Mouse (Mus musculus) lung, adult 18-20 months (tissue): ENCODE measurements around the gene Bace2.

Experiments used
- DNase-seq, 2 experiments: peaks; one replicate each; pipeline ENCODE4 v3.0.0; 2022; ENCODE audit warnings: mixed read lengths in 2 of 2

The Bace2 gene

DNA sequence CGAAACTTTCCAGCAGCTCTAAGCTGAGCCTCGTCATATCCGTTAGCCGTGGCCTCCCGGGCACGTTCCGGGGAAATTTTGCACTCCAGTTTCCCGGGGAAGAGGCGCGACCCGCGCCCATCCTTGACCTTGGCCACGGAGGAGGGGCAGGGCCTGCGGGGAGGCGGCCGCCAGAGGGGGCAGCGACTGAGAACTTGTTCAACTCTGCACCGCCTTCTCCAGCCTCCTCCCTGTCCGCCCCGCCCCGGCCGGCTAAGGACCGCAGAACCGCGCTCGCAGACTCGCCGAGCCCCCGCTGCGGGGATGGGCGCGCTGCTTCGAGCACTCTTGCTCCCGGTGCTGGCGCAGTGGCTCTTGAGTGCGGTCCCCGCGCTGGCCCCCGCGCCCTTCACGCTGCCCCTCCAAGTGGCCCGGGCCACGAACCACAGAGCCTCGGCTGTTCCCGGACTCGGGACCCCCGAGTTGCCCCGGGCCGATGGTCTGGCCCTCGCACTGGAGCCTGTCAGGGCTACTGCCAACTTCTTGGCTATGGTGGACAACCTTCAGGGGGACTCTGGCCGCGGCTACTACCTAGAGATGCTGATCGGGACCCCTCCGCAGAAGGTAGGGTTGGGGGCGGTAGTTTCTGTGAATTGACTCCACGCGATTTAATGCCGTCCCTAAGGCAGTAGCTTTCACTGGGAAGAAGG lies at the start of gene Bace2:
TSS of gene Bace2 (plus strand) at position 244 of the 689 bp plus-strand sequence.
- peak; percentile 75 to 80 for DNase-seq

DNA sequence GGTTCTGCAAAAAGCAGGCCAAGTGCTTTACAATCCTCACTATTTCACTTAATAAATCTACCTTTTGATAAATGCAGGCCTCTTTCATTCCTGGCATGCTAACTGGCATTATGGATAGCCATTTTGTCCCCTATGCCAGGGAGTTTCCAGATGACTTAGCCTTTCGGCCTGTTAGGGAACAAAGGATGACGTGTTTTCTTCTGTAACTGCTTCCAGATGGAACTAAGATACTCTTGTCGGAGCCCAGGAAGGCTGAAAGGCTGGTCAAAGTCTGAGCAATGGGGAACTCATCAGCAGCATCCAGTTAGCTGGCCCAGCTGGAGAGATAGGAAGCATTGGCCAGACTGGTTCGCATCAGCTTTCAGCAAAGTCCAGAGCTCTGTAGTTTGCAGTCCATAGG lies 48.9 kb upstream of the Bace2 start:
- no peak for DNase-seq

DNA sequence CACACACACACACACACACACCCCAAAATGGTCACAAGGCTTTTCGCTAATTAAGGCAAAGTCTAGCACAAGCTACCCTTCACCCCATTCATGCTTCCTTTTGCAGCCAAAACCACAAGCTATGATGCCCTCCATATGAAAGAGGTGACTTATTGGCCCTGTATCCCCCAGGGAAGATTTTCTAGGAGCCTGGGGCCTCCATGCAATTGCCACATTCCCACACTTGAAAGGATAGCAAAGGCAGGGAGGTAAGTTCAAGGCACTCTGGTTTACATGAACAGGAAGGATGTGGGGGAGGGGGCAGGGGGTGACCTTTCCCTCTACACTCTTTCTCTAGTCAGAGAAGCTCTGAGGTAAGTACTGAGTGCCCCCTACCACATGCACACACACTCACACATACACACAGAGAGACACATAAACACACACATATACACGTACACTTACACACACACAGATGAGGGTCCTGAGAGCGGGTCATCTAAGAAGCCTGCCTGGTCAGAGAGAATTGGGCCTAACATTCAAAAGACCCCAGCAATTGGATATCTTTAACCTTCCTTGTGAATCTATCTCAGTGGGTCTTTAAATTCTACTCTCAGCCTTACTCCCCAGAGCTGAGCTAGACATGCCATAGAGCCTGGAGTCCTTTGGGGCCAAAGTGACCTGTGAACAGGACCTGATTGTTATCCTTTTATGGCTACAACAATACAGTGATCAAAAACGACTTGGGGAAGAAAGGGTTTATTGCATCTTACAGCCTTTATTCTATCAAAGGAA lies 46.6 kb upstream of the Bace2 start:
- DNase-seq = no peak

DNA sequence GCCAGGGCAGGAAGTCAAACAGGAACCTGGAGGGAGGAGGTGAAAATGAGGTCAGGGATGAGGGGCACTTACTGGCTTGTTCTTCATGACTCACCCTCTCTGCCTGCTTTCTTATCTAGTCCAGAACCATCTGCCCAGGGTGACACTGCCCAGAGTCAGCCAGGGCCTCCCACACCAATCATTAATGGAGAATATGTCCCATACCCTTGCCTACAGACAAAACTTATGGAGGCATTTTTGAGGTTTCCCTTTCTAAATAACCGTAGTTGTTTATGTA lies 46.0 kb upstream of the Bace2 start:
- no peak for DNase-seq

DNA sequence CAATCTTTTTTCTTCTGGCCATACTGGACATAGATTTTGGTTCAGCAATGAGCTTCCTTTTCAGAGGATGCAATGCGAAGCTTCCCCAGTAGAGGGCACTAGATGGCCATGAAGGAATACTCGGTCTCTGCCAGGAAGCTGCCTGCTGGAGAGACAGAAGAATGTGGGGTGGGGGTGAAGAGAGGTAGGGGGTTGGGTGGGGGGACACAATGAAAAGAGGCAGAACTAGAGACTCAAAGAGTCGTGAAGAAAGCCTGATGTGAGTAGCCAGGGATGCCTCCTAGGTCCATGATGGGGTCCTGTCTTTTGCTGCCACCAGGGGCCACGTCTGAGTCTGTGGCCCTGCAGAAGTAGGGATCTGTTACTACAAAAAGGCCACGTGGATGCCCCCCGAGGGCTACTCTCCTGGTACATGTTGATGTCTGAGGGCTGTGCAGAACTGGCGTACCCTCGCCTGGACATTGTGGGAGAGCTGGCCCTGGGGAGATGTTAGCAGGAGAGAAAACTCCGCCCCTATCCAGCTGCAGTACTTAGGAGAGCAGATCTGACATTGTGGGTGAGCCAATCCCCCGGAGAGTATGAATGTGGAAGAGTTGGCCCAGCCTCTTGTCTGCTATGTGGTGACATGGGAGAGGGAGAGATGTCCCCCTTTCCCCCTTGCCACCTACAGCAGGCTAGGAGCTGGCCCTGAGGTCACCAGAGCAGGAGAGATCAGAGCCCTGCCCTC lies 43.4 kb upstream of the Bace2 start:
- DNase-seq = peak; percentile 41 to 58

DNA sequence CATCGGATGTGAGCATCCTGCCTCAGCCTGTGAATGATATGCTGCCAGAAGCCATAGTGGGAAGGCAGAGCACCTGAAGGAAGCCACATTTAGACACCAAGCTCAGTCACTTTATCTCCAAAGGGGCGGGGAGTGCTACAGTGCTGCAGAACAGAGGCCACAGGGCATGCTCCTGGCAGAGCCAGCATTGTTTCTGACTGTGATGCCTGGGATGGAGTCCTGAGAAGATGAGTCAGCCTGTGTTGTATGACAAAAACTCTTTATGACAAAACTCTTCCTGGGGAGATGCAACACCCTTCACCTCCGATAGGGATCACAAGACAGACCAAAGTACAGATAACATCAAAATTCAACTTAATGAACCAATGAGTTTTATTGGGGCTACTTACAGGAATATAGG lies 35.0 kb upstream of the Bace2 start:
- no peak for DNase-seq

DNA sequence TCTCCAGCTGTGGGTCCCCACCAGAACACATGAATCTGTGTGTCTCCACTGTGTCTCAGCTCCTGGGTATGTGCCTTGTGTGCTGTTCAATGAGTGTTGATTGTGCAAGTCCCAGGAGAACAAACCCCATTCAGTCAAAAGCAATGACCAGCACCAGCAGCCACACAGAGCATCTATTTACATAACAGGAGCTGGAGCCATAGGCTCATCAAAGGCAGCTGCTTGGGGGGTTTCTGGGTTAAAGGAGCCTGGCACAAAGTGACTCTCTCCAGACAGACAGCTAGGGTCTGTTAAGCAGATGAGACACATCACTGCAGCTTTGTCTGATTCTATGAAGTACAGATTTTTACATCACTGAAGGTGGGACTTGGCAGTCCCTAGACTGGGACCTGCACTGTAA lies 33.9 kb upstream of the Bace2 start:
- DNase-seq = no peak

DNA sequence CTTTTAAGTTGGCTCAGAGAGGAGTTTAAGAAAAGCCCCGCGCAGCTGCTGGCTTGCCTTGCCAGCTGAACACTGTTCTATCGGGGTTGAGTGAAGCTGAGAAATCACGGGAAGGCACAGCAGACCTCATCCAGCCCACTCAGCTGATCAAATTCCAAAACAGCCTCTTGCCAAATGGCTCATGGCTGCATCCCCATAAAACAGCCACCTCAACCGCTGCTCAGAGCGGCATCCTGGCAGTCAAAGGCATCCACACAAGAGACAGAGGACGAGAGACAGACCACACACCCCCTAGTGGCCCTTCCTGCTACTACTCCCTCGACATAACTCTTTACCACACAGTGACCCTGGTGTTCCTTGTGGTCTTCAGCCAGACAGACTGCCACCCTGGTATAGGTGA lies 30.6 kb upstream of the Bace2 start:
- DNase-seq = no peak

DNA sequence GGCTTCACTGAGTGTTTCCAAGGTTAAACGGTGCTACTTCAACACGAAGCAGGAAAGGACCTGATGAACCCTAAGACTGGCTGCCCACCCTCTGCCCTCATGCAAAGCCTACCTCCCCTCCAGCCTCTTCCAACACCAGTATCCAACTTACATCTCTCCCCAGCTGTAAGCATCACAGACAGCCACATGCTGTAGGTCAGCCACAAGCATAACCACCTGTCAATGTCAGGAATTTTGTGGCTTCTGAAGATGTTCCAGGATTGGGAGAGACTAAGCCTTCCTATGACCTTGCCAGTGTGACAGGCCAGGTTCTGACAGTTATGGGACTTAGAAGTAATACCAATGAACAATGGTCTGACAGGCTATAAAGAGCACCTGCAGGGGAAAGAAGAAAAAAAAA lies 27.9 kb upstream of the Bace2 start:
- no peak for DNase-seq

DNA sequence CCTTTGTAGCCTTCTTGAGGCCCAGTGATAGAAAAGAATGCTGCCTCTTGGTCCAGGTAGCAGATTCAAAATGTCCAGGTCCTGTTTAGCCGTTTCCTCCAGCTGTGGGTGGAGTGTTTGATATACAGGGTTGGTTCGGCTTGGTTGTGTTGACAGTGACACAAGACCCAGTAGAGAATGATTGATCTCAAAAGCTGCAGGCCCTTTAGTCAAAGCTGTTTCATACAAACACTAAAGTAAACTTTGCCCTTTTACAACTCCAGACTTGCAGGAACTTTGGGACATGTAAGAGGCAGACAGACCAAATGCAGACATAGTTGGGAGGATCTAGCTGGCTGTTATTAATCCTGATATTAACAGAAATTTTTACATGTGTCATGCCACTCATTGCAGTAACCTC lies 3.5 kb upstream of the Bace2 start:
- no peak for DNase-seq

DNA sequence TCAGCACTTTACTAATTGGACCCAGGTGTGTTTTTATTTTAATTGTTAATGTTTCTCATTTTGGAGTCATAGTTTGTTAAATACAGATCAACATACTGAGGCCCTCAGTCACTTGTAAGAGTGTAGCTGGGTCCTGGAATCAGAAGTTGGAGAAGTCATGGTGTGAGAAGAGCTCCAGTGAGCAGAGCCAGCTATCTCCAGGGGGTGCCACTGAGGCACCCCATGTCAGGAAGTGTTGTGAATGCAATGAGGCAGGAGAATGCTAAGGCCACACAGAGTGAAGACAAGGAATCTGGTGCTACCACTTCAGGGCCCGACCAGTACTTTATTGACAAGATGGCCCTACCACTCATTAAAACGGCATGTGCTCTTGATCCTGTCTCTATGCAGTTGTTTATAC lies 1.9 kb upstream of the Bace2 start:
- DNase-seq = no peak

DNA sequence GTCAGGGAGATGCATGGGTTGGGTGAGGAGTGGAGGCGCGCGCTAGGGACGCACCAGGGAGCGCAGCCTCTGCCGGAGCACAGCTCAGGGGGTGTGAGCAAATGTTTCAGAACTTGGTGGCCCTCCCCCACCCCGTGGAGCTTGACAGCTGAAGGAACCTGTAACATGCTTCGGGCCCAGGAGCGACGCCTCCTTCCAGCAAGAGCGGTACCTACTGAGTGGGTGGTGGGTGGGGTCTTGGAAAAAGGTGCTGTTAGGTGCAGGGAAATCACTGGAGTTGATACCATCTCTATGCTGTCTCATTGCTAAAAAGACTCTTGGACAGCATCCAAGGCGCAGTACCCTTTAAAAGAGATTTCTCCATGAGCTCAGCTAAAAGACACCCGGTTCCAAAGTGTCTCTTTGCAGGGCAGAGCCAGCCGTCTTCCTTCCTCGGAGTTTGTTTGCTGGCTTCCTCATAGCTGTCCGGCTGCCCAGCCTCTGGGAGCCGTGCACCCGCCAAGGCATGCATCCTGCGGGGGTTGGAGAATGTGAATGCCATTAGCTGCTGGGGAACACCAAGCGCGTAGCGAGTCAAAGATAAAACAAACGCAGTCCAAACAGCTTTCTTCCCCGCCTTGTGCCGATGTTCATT lies 763 bp downstream of the Bace2 start:
- DNase-seq = peak; percentile 31 to 53

DNA sequence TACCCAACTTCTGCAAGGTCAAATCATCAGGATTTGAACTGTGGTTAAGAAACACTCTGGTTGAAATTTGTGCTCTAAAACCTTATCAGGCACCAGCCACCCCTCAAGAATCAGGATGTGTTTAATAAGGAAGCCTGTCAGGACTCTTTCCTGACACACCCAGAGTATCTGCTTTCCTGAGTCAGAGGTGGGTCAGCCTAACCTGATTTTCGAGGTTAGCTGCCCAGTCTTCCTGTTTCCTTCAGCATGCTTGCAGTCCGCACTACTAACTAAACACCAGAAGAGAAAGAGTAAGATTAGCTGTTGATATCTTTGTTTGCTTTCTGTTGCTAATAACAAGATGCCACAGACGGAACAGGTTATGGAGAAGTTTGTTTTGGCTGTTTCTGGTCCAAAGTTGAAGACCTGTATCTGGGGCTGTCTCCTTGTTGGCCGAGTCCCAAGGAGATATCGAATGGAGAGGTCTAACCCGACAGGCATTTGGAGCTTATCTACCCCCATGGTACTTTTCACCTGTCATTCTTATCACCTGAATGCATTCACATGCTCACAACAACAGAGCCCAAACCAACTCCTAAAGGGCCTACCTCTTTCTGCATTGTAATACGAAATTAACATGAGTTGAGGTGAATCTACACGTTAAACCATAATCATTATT lies 5.8 kb downstream of the Bace2 start:
- DNase-seq = peak in 1 of 2 experiments; percentile 45

DNA sequence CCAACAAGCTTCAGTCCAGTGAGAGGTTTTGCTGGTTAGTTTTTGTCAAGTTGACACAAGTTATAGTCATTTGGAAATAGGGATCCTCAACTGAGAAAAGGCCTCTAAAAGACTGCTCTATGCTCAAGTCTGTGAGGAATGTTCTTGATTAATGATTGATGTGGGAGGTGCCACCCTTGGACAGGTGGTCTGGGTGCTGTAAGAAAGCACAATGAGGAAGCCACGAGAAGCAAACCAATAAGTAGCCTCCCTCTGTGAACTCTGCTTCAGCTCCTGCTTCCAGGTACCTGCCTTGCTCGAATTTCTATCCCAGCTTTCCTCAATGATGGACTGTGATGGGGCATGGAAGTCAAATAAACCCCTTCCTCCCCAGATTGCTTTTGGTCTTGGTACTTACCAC lies 9.6 kb downstream of the Bace2 start:
- DNase-seq = no peak

DNA sequence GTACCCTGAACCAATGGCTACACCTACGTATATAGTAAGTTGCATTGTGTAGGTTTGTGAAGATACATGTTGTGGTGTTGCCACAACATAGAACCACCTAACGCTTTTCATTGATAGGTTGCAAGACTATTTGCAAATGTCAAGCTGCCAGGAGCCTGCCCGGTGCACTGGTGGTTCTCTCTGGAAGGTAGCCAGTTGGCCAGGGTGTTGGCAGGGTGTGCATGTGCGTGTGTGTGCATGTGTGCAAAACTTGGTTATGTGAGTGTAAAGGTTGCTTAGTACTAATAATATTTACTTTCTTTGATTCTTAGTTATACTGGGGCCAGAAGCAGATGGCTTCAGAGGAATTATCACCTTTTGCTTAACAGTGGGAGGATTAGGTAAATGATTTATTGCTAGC lies 13.7 kb downstream of the Bace2 start:
- peak; percentile 13 to 43 for DNase-seq

DNA sequence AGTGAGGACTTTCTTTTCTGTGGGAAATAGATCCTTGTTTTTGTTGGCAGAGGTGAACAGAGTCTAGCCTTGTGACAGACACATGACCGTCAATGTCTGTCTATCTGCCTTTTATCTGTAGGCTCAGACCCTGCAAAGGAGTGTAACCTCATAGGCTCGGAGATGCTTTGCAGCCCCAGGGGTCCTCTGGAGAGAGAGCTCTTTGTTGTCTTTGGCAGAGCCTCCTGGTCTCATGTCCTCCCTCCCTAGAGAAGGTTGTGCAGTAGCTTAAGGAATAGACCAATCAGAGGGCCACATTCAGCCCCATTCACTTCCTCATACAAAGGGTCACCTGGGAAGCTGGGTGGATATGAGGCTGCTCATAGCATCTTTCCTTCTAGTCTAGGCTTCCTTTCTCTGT lies 31.4 kb downstream of the Bace2 start:
- DNase-seq = no peak

DNA sequence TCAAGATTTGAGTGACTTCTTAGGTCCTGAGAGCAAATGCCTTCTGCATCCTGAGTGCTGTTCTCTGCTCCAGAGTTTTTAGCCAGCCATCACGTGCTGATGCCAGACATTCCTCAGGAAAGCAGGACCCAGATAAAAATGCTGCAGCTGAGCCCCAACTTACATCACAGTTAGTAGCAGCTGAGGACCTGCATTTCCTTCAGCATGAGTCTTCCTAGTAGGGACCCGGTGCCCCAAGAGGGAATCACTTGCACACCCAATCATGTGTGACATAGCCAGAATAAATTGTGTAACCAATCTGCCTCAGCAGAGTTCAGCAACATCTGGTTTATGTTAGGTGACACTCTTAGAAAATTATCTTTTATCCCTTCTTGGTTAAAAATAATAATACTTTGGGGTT lies 34.7 kb downstream of the Bace2 start:
- peak; percentile 9 to 15 for DNase-seq

DNA sequence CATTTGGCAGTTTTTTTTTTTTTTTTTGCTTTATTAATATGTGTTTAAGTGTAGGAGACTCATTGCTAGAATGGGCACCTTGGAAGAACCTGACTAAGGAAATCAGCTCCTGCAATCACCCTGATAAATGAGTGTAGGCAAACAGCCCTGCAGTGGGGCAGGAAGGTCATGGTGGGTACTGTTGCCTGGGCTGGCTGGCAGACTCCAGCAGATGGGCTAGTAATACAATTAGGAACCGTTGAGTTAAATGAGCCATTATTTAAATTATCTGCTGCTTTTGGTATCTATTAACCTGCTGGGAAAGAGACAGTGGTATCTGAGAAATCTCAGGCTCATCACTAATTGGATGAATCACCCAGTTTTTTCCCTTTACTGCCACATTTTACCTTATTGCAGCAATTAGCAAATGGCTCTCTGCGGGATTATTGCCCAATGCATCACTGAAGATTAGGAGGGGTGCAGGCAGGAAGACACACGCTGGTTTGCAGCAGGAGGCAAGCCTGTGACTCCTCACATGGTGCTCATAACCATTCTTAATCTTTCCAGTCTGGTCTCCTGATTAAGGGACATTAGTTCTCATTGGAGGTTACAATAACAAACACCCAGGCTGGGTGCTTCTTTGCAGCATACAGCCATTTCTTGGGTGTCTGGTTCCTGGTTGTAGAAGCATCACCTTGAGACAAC lies 35.3 kb downstream of the Bace2 start:
- DNase-seq = no peak

DNA sequence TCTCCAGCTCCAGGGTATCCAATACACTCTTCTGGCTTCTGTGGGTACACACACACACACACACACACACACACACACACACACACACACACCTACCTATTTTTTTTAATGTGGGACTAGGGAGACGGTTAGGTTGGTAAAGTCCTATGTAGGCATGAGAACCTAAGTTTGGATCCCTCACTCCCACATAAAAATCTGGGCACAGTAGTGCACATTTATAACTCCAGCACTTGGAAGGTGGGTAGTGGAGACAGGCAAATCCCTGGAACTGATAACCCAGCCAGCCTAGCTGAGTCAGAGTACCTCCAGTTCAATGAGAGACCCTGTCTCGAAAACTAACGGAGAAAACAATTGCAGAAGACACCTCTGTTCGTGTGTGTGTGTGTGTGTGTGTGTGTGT lies 39.9 kb downstream of the Bace2 start:
- DNase-seq = no peak

DNA sequence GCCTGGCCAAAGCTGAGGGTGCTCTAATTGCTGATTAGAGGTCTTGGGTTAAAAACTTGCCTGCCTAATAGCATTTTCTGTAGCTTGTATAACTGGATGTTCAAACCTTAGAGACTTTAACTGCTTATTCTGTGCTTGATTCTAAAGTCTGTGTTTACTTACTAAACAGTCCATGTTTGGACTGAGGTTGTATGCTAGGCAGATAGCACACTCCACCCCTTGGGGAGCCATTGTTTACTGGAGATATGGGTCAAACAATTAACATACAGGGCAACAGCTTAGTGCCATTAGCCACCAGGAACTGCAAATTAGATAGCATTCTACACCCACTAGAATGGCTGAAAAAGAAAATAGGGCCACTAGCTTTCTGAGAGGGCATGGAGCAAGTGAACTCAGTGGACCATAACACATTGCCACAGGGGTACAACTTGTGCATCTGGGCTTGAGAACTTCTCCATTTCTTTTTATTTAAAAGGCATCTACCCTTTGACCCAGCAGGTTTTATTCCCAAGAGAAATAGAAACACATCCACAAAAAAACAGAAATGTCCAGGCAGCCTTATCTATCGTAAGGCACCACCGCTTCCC lies 41.5 kb downstream of the Bace2 start:
- no peak for DNase-seq

DNA sequence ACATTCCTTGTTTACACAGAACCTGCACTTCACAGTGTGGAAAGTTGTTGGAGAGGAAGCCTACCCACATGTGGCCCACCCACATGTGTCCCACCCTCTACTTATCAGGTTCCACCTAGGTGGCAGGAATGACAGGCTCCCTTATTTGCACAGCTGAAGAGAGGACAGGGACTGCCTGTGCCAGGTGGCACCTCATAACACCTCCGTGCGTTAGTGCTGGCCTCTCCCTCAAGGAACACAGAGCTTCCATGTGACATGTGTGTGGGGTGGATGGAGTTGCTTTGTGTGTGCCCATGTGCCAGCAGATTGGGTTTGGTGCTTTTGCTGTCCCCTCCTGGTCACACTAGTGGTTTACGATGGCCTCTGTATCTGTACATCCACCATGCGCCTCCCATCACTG lies 43.4 kb downstream of the Bace2 start:
- DNase-seq = no peak

DNA sequence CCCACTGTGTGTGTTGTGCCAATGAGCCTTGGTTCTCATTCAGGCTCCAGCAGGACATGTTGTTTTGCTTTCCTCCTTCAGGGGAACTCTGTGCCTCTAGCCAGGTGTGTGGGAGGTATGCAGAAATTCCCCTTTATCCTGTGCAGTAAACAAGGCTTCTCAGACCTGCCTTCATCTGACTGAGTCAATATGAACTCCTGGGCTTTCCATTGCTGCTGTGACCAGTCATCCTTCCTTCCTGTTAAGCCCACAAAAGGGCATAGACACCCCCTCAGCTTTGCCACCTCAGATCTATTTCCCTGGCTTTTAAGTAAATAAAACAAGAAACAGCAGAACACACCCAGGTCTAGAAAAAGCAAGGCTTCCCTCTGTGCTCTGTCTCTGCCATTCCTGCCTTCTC lies 45.2 kb downstream of the Bace2 start:
- DNase-seq = no peak
